Mouse (Mus musculus): ENCODE measurements around the gene Mapk1. TPM values are rescaled to one million over a fixed set of nuclear protein-coding genes. Genes with fewer than 3 reads are reported as not detected.

Mapk1 gene
- polyA plus RNA-seq, 1 experiment, result 76.8 TPM

DNA sequence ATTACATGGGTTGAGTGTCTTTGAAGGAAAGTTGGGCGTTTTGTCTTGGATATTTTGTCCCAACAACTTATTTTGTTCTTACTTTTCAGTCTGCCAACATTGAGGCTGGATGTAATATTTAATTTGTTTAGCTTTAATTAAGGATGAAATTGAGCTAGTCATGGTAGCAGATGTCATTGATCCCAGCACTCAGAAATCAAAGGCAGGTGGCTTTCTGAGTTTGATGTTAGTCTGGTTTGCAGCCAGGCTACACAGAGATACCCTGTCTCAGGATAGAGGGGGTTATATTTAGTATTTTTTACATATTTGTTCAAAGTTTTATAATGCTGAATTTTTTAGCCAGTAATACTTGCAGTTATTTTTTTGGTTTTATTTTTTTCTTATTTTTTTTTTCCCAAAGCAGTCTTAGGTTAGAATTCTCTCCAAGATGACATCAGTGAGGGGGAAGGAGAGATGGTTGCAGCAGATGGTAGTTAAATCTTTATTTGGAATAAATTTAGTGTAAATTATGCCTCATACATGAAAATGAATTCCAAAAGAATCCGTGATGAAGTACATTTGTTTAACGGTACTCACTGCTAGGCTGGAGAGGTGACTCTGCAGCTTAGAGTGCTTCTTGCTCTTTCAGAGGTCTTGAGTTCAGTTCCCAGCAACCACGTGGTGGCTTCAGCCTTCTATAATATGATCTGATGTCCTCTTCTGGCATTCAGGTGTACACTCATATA is 47.0 kb downstream of the Mapk1 start:
- no peak overlapping the region for H3K4me3 ChIP-seq (replicated peaks; ENCODE audit: control insufficient read depth, low read depth, low read length)
- H3K27ac ChIP-seq (ENCODE audit: control insufficient read depth, insufficient read depth, low read depth, low read length, poor library complexity), result no peak overlapping the region
- TF ChIP-seq POLR2A (IDR thresholded peaks at IDR 0.05; ENCODE audit: borderline replicate concordance, control insufficient read depth, low read depth, low read length) (no peak), CTCF (IDR thresholded peaks at IDR 0.05; ENCODE audit: control insufficient read depth, insufficient read depth, low read length) (no peak)
- H3K4me1 ChIP-seq (ENCODE audit: control insufficient read depth, insufficient read depth, low read length), result no peaks in the 10 kb centered on the region
- 84% methylated on average over 4 of the region's 4 CpGs for WGBS

DNA sequence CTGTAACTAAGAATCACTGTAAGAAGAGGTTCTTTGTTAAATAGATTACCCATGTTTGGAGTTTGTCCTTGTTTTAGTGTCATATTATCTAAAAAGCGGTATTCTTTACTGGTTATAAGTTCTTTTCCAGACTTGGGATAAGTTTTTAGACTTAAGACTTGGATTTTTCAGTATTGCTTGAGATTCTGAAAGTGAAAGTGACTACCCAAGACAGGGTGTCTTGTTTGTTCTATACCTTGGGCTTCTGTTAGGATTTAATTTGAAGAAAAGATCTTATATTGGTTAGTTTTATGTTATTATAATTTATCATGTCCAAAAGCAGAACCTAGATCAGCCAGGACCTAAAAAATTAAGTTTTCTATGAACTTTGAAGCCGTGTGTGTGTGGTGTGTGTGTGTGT is 50.6 kb downstream of the Mapk1 start:
- no peaks in the 10 kb centered on the region for H3K4me1 ChIP-seq (ENCODE audit: control insufficient read depth, insufficient read depth, low read length)
- H3K4me3 ChIP-seq (replicated peaks; ENCODE audit: control insufficient read depth, low read depth, low read length), result no peak overlapping the region
- H3K27ac ChIP-seq (ENCODE audit: control insufficient read depth, insufficient read depth, low read depth, low read length, poor library complexity), result no peak overlapping the region
- WGBS, result 91% methylated on average over 2 of the region's 2 CpGs
- TF ChIP-seq POLR2A (IDR thresholded peaks at IDR 0.05; ENCODE audit: borderline replicate concordance, control insufficient read depth, low read depth, low read length), result no peak
- no peak for TF ChIP-seq CTCF (IDR thresholded peaks at IDR 0.05; ENCODE audit: control insufficient read depth, insufficient read depth, low read length)

DNA sequence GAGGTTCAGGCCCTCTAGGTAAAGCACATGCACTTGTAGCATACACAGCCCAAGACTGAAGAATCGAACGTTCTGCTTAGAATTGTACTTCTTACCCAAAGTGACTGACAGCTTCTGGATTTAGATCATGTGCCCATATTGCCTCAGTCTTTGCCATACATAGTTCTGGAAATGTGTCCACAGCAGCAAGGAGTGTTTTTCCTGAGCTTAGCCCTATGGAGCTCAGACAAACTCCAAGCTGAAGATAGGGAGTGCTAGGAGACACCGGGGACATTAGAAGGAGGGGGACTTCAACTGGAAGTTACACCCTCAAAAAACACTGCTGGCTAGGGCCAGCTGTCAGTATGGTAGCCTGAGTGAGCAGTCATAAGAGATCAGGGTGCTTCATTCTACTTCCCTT is 57.5 kb downstream of the Mapk1 start:
- TF ChIP-seq CTCF (IDR thresholded peaks at IDR 0.05; ENCODE audit: control insufficient read depth, insufficient read depth, low read length) (no peak), POLR2A (IDR thresholded peaks at IDR 0.05; ENCODE audit: borderline replicate concordance, control insufficient read depth, low read depth, low read length) (no peak)
- Histone ChIP-seq H3K27ac (ENCODE audit: control insufficient read depth, insufficient read depth, low read depth, low read length, poor library complexity) (no peak overlapping the region), H3K4me1 (ENCODE audit: control insufficient read depth, insufficient read depth, low read length) (no peaks in the 10 kb centered on the region; the same call in 1 of the 2 replicates), H3K4me3 (replicated peaks; ENCODE audit: control insufficient read depth, low read depth, low read length) (no peak overlapping the region)
- WGBS, result 90% methylated on average over 3 of the region's 3 CpGs

DNA sequence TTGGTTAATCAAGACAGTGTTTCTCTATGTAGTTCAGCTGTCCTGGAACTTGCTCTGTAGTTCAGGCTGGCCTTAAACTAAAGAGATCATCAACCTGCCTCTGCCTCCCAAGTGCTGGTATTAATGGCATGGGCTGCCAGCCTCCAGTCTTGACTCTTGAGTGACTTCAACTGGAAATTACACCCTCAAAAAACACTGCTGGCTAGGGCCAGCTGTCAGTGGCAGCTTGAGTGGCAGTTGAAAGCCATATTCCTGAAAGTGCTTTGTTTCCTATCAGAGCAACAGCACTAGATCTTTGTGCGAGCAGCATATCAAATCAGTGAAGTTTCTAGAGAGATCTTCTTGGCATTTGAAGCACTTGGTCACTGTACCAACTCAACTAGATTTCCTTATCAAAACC is 58.2 kb downstream of the Mapk1 start:
- no peaks in the 10 kb centered on the region; the same call in 1 of the 2 replicates for H3K4me1 ChIP-seq (ENCODE audit: control insufficient read depth, insufficient read depth, low read length)
- H3K4me3 ChIP-seq (replicated peaks; ENCODE audit: control insufficient read depth, low read depth, low read length), result no peak overlapping the region
- 80% methylated on average over 1 of the region's 1 CpGs for WGBS
- TF ChIP-seq CTCF (IDR thresholded peaks at IDR 0.05; ENCODE audit: control insufficient read depth, insufficient read depth, low read length) (no peak), POLR2A (IDR thresholded peaks at IDR 0.05; ENCODE audit: borderline replicate concordance, control insufficient read depth, low read depth, low read length) (no peak)
- no peak overlapping the region for H3K27ac ChIP-seq (ENCODE audit: control insufficient read depth, insufficient read depth, low read depth, low read length, poor library complexity)

DNA sequence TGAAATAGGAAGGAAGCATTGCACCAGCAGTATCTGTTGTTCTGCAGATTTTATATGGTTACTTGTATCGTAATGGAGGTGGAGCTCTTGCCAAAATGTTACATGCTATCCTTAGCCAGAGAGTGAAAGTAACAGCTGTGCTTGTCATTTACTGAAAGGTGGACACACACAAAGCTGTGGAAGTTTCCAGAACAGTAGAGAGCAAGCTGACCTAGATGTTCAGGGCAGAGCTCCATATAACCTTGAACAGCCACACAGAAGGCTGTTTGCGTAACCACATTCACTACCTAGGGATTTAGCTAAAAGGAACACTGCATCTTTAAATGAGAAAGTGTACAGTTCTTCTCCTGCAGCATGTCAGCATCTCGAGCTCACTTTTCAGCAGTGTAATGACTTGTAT is 61.1 kb downstream of the Mapk1 start:
- no peak overlapping the region for H3K27ac ChIP-seq (ENCODE audit: control insufficient read depth, insufficient read depth, low read depth, low read length, poor library complexity)
- 83% methylated on average over 3 of the region's 3 CpGs for WGBS
- H3K4me1 ChIP-seq (ENCODE audit: control insufficient read depth, insufficient read depth, low read length), result no peaks in the 10 kb centered on the region; the same call in 1 of the 2 replicates
- no peak overlapping the region for H3K4me3 ChIP-seq (replicated peaks; ENCODE audit: control insufficient read depth, low read depth, low read length)
- TF ChIP-seq POLR2A (IDR thresholded peaks at IDR 0.05; ENCODE audit: borderline replicate concordance, control insufficient read depth, low read depth, low read length) (no peak), CTCF (IDR thresholded peaks at IDR 0.05; ENCODE audit: control insufficient read depth, insufficient read depth, low read length) (no peak)

GRCm38 (mm10) chr16:17045287-17045686 is 62.1 kb downstream of the Mapk1 start:
- WGBS, result 83% methylated on average over 3 of the region's 3 CpGs
- TF ChIP-seq CTCF (IDR thresholded peaks at IDR 0.05; ENCODE audit: control insufficient read depth, insufficient read depth, low read length) (no peak), POLR2A (IDR thresholded peaks at IDR 0.05; ENCODE audit: borderline replicate concordance, control insufficient read depth, low read depth, low read length) (no peak)
- Histone ChIP-seq H3K4me3 (replicated peaks; ENCODE audit: control insufficient read depth, low read depth, low read length) (no peak overlapping the region), H3K4me1 (ENCODE audit: control insufficient read depth, insufficient read depth, low read length) (no peaks in the 10 kb centered on the region; the same call in 1 of the 2 replicates), H3K27ac (ENCODE audit: control insufficient read depth, insufficient read depth, low read depth, low read length, poor library complexity) (no peak overlapping the region)

DNA sequence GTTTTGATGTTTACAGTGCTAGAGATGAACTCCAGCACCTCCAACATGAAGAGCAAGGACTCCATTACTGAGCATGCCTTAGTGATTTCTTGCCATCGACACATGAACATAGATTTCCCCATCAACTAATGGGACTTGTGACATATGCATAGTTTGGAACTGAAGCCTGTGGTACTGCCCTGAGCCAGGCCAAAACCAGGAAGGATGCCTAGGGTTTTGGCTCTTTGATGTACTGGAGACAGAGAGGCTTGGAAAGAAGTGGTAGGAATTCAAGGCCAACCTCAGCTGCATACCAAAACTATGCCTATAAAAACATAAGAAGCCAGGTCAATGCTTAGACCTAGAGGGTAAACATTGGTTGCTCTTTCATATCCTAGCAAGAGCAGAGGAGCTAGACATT is 66.7 kb downstream of the Mapk1 start:
- no peaks in the 10 kb centered on the region; the same call in 1 of the 2 replicates for H3K4me1 ChIP-seq (ENCODE audit: control insufficient read depth, insufficient read depth, low read length)
- WGBS, result 85% methylated on average over 1 of the region's 1 CpGs
- TF ChIP-seq CTCF (IDR thresholded peaks at IDR 0.05; ENCODE audit: control insufficient read depth, insufficient read depth, low read length) (no peak), POLR2A (IDR thresholded peaks at IDR 0.05; ENCODE audit: borderline replicate concordance, control insufficient read depth, low read depth, low read length) (no peak)
- H3K4me3 ChIP-seq (replicated peaks; ENCODE audit: control insufficient read depth, low read depth, low read length), result no peak overlapping the region
- H3K27ac ChIP-seq (ENCODE audit: control insufficient read depth, insufficient read depth, low read depth, low read length, poor library complexity), result no peak overlapping the region

GRCm38 (mm10) chr16:17052087-17052486 is 68.9 kb downstream of the Mapk1 start:
- no peak overlapping the region for H3K27ac ChIP-seq (ENCODE audit: control insufficient read depth, insufficient read depth, low read depth, low read length, poor library complexity)
- TF ChIP-seq CTCF (IDR thresholded peaks at IDR 0.05; ENCODE audit: control insufficient read depth, insufficient read depth, low read length) (no peak), POLR2A (IDR thresholded peaks at IDR 0.05; ENCODE audit: borderline replicate concordance, control insufficient read depth, low read depth, low read length) (no peak)
- WGBS, result 75% methylated on average over 7 of the region's 7 CpGs
- no peaks in the 10 kb centered on the region; the same call in 1 of the 2 replicates for H3K4me1 ChIP-seq (ENCODE audit: control insufficient read depth, insufficient read depth, low read length)
- H3K4me3 ChIP-seq (replicated peaks; ENCODE audit: control insufficient read depth, low read depth, low read length), result no peak overlapping the region

Measured in bone marrow, adult 2 months (tissue).